Mouse (Mus musculus): Measurements from ENCODE around the gene Slc22a28.
"Not testable (repeated sequence)": the region's sequence is repeated elsewhere in the genome, so short reads cannot be mapped to it uniquely, and the experiment has no call there.

Slc22a28 gene

GRCm38 (mm10) chr19:8131881-8132280 lies at the start of gene Slc22a28:
Gene Slc22a28, minus strand, starts transcription at chr19:8131982.
- DNase-seq (ENCODE audit: low read depth, low spot score) = not testable (repeated sequence)

- no peak for DNase-seq (ENCODE audit: low read depth, low spot score)
These were observed 17.2 kb upstream of the Slc22a28 start for GRCm38 (mm10) chr19:8148787-8149523.

- DNase-seq (ENCODE audit: low read depth, low spot score) = not testable (repeated sequence)
These were observed 10.9 kb upstream of the Slc22a28 start for GRCm38 (mm10) chr19:8142716-8143115.

GRCm38 (mm10) chr19:8134127-8134841 lies 2.5 kb upstream of the Slc22a28 start:
- DNase-seq (ENCODE audit: low read depth, low spot score) = not testable (repeated sequence)

GRCm38 (mm10) chr19:8019904-8020349 lies 111.9 kb downstream of the Slc22a28 start:
- DNase-seq (ENCODE audit: low read depth, low spot score) = no peak

- DNase-seq (ENCODE audit: low read depth, low spot score) = not testable (repeated sequence)
These were observed 112.4 kb downstream of the Slc22a28 start for GRCm38 (mm10) chr19:8019329-8019851.

- not testable (repeated sequence) for DNase-seq (ENCODE audit: low read depth, low spot score)
These were observed 113.2 kb downstream of the Slc22a28 start for GRCm38 (mm10) chr19:8018535-8018934.

Measured in 3T3-L1 (cell line).